Mouse (Mus musculus): ENCODE measurements around the gene Fancd2os. TPM values are rescaled to one million over a fixed set of nuclear protein-coding genes. Genes with fewer than 3 reads are reported as not detected.

Gene Fancd2os
- total and polyA plus RNA-seq, 3 experiments: 0.12 to 0.22 TPM; not detected in 1

GRCm38 (mm10) chr6:113592637-113593036 lies 7.9 kb downstream of the Fancd2os start:
- H3K9ac ChIP-seq (ENCODE audit: control insufficient read depth, low read depth, low read length, poor library complexity, severe bottlenecking): no peak overlapping the region
- H3K4me3 ChIP-seq (ENCODE audit: control insufficient read depth in 1 of 2, insufficient read depth in 1 of 2, low read depth in 2 of 2, low read length in 2 of 2): no peak overlapping the region
- no peaks in the 10 kb centered on the region for H3K9me3 ChIP-seq (replicated peaks; ENCODE audit: insufficient read depth, low read length)
- H3K79me2 ChIP-seq (ENCODE audit: control insufficient read depth, insufficient read depth, low read length, poor library complexity): no peaks in the 10 kb centered on the region
- H3K4me1 ChIP-seq (ENCODE audit: control insufficient read depth in 1 of 2, insufficient read depth in 2 of 2, low read length in 2 of 2): no peaks in the 10 kb centered on the region
- no peak for TF ChIP-seq RCOR1 (IDR thresholded peaks at IDR 0.05; ENCODE audit: low read depth, low read length)
- TF ChIP-seq TAL1 (IDR thresholded peaks at IDR 0.05; ENCODE audit: low read length): no peak
- TF ChIP-seq USF1 (IDR thresholded peaks at IDR 0.05; ENCODE audit: low read depth, low read length): no peak
- TF ChIP-seq JUND (IDR thresholded peaks at IDR 0.05; ENCODE audit: low read depth, low read length): no peak
- no peak for TF ChIP-seq BHLHE40 (IDR thresholded peaks at IDR 0.05; ENCODE audit: borderline replicate concordance, low read depth, low read length)
- TF ChIP-seq GABPA (IDR thresholded peaks at IDR 0.05; ENCODE audit: low read depth, low read length): no peak
- no peak for TF ChIP-seq GATA1 (IDR thresholded peaks at IDR 0.05; ENCODE audit: low read depth, low read length)
- TF ChIP-seq NELFE (IDR thresholded peaks at IDR 0.05; ENCODE audit: low read depth, low read length): no peak
- TF ChIP-seq SIN3A (IDR thresholded peaks at IDR 0.05; ENCODE audit: low read length): no peak
- no peak for TF ChIP-seq HCFC1 (IDR thresholded peaks at IDR 0.05; ENCODE audit: low read depth, low read length)
- TF ChIP-seq KAT2A (conservative IDR thresholded peaks at IDR 0.05; ENCODE audit: low read depth, low read length): no peak
- TF ChIP-seq ZKSCAN1 (IDR thresholded peaks at IDR 0.05; ENCODE audit: low read depth, low read length): no peak
- no peak for TF ChIP-seq ETS1 (IDR thresholded peaks at IDR 0.05; ENCODE audit: low read depth, low read length)
- no peak for TF ChIP-seq USF2 (IDR thresholded peaks at IDR 0.05; ENCODE audit: borderline replicate concordance in 1 of 2, insufficient read depth in 1 of 2, low read depth in 1 of 2, low read length in 2 of 2)
- no peak for TF ChIP-seq ZC3H11A (IDR thresholded peaks at IDR 0.05; ENCODE audit: low read depth, low read length)
- TF ChIP-seq RAD21 (IDR thresholded peaks at IDR 0.05; ENCODE audit: low read depth, low read length): no peak
- no peak for TF ChIP-seq MAFK (IDR thresholded peaks at IDR 0.05; ENCODE audit: borderline replicate concordance, low read depth, low read length)
- no peak for TF ChIP-seq MXI1 (IDR thresholded peaks at IDR 0.05; ENCODE audit: low read depth, low read length)
- no peak for TF ChIP-seq ZMIZ1 (IDR thresholded peaks at IDR 0.05; ENCODE audit: low read depth, low read length)
- no peak for DNase-seq (ENCODE audit: low read depth, low spot score)
- H3K27me3 ChIP-seq (ENCODE audit: control insufficient read depth in 1 of 2, insufficient read depth in 2 of 2, low read length in 2 of 2): no peaks in the 10 kb centered on the region
- H3K36me3 ChIP-seq (ENCODE audit: control insufficient read depth in 1 of 2, insufficient read depth in 2 of 2, low read length in 2 of 2): peaks cover 0 to 2% of the 10 kb centered on the region in 2 experiments; a peak in 1 of 4 replicates
- no peak overlapping the region for H3K27ac ChIP-seq (ENCODE audit: control insufficient read depth, low read depth, low read length)

GRCm38 (mm10) chr6:113586466-113587183 lies 13.9 kb downstream of the Fancd2os start:
- no peak overlapping the region for H3K9ac ChIP-seq (ENCODE audit: control insufficient read depth, low read depth, low read length, poor library complexity, severe bottlenecking)
- H3K4me1 ChIP-seq (ENCODE audit: control insufficient read depth in 1 of 2, insufficient read depth in 2 of 2, low read length in 2 of 2): no peaks in the 10 kb centered on the region
- H3K36me3 ChIP-seq (ENCODE audit: control insufficient read depth in 1 of 2, insufficient read depth in 2 of 2, low read length in 2 of 2): peaks cover 0 to 2% of the 10 kb centered on the region in 2 experiments; a peak in 1 of 4 replicates
- no peaks in the 10 kb centered on the region for H3K9me3 ChIP-seq (replicated peaks; ENCODE audit: insufficient read depth, low read length)
- no peaks in the 10 kb centered on the region for H3K27me3 ChIP-seq (ENCODE audit: control insufficient read depth in 1 of 2, insufficient read depth in 2 of 2, low read length in 2 of 2)
- TF ChIP-seq BHLHE40 (IDR thresholded peaks at IDR 0.05; ENCODE audit: borderline replicate concordance, low read depth, low read length): no peak
- 0 out of 2 replicates have a peak, but pooled peaks have one; percentile 6 for TF ChIP-seq SMC3 (IDR thresholded peaks at IDR 0.05; ENCODE audit: low read depth, low read length)
- TF ChIP-seq RCOR1 (IDR thresholded peaks at IDR 0.05; ENCODE audit: low read depth, low read length): no peak
- H3K79me2 ChIP-seq (ENCODE audit: control insufficient read depth, insufficient read depth, low read length, poor library complexity): no peaks in the 10 kb centered on the region
- no peak overlapping the region for H3K4me3 ChIP-seq (ENCODE audit: control insufficient read depth in 1 of 2, insufficient read depth in 1 of 2, low read depth in 2 of 2, low read length in 2 of 2)
- H3K27ac ChIP-seq (ENCODE audit: control insufficient read depth, low read depth, low read length): no peak overlapping the region
- DNase-seq (ENCODE audit: low read depth, low spot score): no peak

All from MEL (cell line).